Mouse (Mus musculus) 3134 (cell line): ENCODE data around the gene Gpatch2.

Experiments
- DNase-seq: peaks from one replicate; pipeline ENCODE4 v3.0.0-alpha.2; 2011; ENCODE audit warnings: low spot score; ENCODE audit not compliant: insufficient read length; ENCODE audit errors: extremely low read depth

Gene Gpatch2

GRCm38 (mm10) chr1:187241329-187241728 lies 26.0 kb downstream of the Gpatch2 start:
- no peak for DNase-seq

- DNase-seq, result no peak
Observed at GRCm38 (mm10) chr1:187244734-187245133, 29.4 kb downstream of the Gpatch2 start.

- DNase-seq, result no peak
Observed at GRCm38 (mm10) chr1:187250741-187251262, 35.5 kb downstream of the Gpatch2 start.

GRCm38 (mm10) chr1:187258756-187259155 lies 43.4 kb downstream of the Gpatch2 start:
- no peak for DNase-seq

GRCm38 (mm10) chr1:187267601-187268000 lies 52.3 kb downstream of the Gpatch2 start:
- no peak for DNase-seq

GRCm38 (mm10) chr1:187270318-187271247 lies 55.3 kb downstream of the Gpatch2 start:
- DNase-seq, result peak; percentile 69

GRCm38 (mm10) chr1:187277324-187277723 lies 62.0 kb downstream of the Gpatch2 start:
- DNase-seq, result no peak

- DNase-seq, result no peak
Observed at GRCm38 (mm10) chr1:187278472-187278871, 63.2 kb downstream of the Gpatch2 start.

- no peak for DNase-seq
Observed at GRCm38 (mm10) chr1:187279776-187280175, 64.5 kb downstream of the Gpatch2 start.

- no peak for DNase-seq
Observed at GRCm38 (mm10) chr1:187282321-187282720, 67.0 kb downstream of the Gpatch2 start.

GRCm38 (mm10) chr1:187282804-187283203 lies 67.5 kb downstream of the Gpatch2 start:
- no peak for DNase-seq

- no peak for DNase-seq
Observed at GRCm38 (mm10) chr1:187285735-187286134, 70.4 kb downstream of the Gpatch2 start.

GRCm38 (mm10) chr1:187286411-187286810 lies 71.1 kb downstream of the Gpatch2 start:
- no peak for DNase-seq

- DNase-seq, result no peak
Observed at GRCm38 (mm10) chr1:187286924-187287323, 71.6 kb downstream of the Gpatch2 start.

GRCm38 (mm10) chr1:187290186-187290585 lies 74.9 kb downstream of the Gpatch2 start:
- DNase-seq, result no peak

- DNase-seq, result no peak
Observed at GRCm38 (mm10) chr1:187291480-187292394, 76.4 kb downstream of the Gpatch2 start.

- DNase-seq, result no peak
Observed at GRCm38 (mm10) chr1:187292395-187292749, 77.1 kb downstream of the Gpatch2 start.

- no peak for DNase-seq
Observed at GRCm38 (mm10) chr1:187293233-187293632, 77.9 kb downstream of the Gpatch2 start.

GRCm38 (mm10) chr1:187294522-187294921 lies 79.2 kb downstream of the Gpatch2 start:
- no peak for DNase-seq

- peak; percentile 11 for DNase-seq
Observed at GRCm38 (mm10) chr1:187295038-187295559, 79.8 kb downstream of the Gpatch2 start.

GRCm38 (mm10) chr1:187295711-187296110 lies 80.4 kb downstream of the Gpatch2 start:
- no peak for DNase-seq
